Mouse (Mus musculus) frontal cortex, postnatal 25 days (tissue): Measurements from ENCODE around the gene Akap13.

Experiments
- DNase-seq, 2 experiments: peaks; one replicate each; pipeline ENCODE4 v3.0.0; 2022; ENCODE audit warnings: low spot score in 2 of 2

The Akap13 gene

DNA sequence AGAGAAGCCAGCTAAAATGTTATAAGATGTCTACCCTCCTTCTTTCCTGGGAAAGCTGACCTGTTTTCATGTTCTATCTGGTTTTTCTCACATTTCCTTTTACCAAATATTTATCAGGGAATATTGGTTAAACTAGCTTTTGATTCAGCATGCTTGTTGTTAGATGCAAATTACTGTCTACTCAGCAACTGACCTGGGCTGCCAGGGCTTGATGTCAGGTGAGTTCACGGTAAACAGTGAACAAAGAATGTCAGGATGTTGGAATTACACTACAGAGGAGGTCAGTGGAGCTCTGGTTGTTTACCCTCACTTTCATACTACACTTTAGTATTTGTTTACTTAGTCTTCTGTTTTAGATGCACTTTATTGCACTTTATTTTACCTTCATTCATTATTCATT is 5.0 kb downstream of the Akap13 start:
- no peak for DNase-seq

DNA sequence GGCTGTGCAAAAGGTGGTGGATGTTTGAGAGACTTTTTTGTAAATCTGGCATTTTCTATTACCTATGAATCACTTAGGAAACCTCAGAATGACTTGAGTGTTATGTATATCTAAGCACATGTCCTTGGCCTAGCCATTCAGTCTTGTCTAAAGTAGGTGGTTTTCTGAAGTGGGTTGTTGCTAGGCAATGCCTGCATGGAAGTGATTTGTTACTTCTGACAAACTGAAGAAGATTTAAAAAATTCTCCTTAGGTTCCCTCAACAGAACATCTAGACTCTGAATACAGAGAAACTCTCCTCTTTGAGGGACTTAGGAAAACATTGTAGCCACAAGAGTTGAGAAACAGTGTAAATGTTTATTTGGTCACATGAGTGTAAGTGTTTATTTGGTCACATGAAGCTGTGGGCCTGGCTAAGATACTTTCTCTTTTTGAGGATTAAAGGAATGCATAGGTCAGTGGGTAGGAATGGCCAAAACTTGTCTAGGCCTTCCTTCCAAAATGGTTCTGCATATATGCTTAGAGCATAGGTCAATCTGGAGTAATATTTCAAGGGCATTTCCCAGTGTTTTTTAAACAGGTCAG is 8.3 kb downstream of the Akap13 start:
- DNase-seq = no peak

DNA sequence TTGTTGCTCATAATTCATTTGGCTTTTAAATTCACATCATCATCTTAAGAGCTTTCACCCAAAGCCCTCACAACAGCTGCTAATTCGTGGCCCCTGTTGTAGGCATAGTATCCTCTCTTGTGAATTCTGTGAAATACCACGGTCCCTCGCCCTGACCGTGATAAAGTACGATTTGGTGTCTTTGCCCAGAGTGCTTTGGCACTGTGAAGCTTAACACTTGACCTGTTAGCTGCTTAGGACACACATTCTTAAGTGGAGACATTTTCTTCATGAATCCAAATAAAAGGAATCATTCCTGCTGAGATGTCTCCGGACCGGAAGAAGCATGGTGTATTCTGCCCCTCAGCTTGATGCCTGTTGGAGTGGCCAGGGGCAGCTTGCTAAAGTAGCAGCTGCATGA is 12.5 kb downstream of the Akap13 start:
- no peak for DNase-seq

DNA sequence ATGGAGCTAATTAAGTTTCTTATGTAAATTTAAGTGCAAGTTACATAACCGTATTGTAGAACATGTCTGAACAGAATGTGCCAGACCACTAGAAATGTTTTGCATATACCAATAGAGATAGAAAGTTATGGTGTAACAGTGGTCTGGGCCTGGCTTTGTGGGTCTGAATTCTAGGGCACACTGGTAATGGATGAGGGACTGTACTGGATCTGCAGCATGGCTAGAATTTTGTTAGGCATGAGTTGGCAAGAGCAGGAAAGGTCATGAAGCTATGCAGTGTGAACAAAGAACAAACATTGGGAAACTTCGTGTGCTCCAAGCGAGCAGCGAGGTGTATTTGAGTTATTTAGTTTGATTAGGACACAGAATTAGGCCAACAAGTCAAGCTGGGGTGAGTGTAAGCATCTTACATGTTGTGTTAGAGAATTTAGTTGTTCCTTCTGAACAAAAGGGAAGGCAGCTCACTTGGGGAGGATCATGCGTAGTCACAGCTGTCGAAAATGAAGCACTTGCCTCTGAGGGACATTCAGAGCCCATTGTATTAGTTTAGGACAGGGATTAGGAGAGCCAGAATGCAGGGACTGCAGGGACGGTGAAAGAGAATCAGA is 15.1 kb downstream of the Akap13 start:
- DNase-seq = no peak

DNA sequence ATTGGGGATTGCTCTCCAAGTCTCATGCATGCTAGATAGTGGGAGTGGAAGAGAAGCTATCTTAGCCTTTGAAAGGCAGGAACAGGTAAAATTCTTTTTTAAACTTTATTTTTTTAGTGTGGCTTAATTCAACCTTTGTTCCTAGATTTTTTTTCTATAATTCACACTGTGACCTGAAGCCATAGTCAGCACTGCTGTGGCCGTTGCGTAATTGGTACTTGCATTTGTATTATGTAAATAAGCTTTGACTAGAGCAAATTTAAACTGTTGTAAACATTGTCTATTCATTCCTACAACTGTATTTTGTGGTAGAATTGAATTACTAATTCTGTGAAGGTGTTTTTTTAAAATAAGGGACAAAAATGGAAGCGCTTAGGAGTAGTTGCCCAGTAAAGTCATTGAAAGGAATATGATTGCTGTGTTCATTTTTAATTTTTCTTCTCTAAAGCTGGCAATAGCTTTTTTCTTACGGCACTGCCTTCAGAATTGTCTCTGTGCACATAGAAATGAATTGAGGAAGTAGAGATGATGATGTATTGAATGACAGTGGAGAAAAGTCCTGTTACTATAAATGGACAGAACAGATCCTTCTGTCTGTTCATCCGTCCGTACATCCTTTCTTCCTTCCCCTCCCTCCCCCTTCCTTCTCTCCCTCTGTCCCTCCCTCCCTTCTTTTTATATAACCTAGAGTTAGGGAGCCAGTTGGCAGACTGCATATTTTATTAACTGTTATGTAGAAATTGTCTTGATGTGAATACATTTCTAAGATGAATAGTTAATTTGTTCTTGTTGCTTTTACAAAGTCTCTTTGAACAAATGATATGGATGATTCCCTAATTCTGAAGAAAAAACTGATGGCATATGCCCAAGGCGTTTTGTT is 17.2 kb downstream of the Akap13 start:
- DNase-seq = no peak

DNA sequence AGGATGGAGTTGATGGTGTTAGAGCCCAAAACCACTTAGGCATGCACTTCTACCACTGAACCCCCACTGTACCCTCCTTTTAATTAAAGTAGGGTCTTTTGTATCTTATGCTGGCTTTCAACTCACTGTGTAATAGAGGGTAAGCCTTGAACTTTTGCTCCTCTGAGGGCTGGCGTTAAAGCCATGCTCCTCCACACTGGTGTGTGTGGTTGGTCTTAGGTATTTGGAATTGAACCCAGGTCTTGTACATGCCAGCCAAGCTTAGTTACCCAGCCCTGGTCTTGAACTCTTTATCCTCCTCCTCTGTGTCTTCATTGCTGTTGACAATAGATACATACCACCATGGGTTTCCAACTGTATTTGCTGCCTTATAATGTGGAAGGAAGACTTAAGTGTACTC is 18.0 kb downstream of the Akap13 start:
- DNase-seq = no peak

DNA sequence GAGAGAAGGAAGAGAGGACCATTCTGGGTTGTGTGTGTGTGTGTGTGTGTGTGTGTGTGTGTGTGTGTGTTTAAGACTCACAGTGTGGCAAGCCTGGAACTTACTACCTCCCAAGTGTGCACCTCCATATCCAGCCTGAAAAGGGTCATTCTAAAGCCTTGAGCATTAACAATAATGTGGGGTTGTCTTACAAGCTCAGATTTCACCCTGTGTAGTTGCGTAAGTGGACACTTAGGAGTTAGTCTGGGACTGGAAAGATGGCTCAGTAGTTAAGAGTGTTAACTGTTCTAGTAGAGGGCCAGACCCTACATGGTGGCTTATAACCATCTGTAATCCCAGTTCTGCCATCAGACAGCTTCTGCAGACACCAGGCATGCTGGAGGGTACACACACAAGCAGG is 18.7 kb downstream of the Akap13 start:
- no peak for DNase-seq

DNA sequence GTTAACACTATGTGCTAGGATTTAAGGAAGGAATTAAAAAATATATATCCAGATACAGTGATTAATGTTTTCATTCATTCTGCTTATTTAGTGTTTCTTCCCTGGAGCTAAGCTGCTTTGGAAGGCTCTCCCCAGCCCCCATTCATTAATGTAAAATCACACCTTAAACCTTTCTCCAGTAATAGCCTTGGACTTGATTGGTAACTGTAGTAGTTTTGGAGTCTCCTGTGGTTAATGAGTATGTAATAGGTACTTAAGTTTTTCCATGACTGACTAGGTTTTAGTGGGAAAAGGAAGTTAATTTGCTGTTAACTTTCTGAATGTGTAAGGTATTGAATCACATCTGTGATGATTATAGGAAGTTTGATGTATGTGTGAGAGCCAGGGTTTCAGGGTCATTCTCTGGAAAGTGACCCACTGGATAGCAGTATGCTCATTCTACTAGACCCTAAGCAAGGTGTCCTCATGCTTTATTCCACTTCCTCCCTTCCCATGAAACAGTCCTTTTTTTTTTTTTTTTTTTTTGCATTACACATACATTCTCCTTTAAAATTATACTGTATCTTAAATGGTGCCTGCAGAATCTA is 19.3 kb downstream of the Akap13 start:
- DNase-seq = no peak

DNA sequence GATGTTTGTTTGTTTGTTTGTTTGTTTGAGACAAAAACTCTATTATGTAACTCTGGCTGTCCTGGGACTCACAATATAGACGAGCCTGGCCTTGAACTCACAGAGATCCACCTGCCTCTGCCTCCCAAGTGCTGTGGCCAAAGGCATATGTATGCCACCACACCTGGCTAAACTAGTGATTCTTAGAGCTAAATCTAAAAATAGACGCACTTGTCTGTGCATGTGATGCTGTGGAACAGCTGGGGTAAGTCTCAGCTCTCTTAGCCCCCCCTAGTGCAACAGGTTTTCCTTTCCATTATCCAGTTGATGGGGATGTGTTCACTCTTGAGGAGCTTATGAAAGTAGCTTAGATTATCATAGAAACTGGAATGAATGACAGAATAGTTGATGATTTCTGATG is 22.7 kb downstream of the Akap13 start:
- no peak for DNase-seq

DNA sequence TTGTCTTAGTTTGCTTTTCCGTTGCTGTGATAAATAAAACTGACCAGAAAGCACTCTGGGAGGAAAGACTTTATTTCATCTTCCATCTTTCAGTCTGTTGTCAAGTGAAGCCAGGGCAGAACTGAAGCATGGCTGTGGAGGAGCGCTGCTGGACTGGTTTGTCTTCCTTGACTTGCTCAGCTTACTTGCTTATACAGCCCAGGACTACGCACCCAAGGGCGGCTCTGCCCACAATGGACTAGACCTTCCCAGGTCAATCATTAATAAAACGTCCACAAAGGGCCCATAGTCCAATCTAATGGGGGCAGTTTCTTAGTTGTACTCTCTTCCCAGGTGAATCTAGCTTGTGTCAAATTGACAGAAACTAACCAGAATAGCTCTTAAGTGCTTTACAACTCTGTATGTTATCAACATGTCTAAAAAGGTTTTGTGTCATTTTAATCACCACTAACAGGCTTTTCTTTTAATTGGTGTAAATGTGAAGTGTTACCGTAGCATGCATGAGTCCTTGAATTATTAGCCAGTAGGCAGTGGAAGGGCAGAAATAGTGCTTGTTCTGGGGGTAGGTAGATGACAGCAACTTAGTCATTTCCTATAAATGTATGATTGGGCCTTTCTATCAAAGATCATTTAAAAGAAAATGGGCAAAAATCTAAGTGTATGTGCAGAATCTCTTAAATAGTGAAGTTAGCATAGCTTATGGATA is 25.5 kb downstream of the Akap13 start:
- DNase-seq = no peak

DNA sequence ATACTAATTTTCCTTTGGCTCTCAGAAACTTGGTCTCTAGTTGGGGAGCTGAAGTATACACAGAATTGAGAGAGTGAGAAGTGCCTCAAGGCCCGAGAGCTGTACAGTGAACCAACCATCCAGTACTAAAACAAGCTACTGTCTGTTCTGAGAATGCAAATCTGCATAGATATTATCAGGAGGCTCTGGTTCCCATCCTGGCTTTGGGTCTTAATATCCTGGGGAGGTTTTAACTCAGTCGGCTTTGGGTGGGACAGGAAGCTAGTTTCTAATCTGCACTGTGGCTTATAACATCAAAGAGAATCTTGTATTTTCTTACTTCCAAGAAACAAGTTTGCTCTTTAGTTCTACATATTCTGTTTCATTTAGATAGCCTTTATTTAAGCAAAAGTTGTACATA is 30.7 kb downstream of the Akap13 start:
- no peak for DNase-seq

DNA sequence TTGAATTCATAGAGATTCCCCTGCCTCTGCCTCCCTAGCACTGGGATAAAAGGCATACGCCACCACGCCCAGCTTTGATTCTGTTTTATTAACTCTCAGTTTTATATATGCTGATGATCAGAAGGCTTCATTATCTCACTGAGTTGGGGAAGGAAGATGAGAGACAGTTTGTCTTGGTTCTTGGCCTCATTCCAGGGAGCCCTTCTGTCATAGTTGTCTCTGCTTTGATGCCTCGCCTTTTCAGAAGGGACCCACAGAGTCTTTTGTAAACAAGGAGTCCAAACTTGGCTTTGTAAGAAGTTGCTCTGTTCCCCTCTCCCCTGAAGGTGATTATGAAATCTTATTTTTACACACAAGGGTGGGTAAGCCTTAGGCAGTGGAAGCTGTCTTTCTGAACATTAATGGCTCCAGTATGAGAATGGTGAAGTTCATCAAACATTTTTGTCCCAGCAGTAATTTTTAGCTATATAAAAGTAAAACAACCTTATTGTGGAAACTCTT is 40.7 kb downstream of the Akap13 start:
- no peak for DNase-seq

DNA sequence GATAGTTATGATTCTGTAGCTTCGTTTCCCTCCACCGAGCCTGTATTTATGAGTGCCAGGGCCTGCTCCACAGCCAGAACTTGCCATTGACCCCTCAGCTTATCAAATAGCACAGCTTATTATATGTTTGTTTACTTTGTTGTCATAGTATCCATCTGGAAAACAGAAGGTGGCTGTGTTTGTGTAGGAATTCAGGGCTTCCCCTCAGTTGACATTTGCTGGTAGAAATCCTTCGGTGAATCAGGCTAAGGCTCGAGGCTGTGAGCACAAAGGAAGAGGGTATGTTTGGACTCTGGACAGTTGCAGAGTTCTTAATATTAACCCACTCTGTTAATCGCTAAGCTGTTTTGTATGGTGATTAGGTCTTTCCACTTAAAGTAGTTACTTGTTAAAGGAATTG is 43.3 kb downstream of the Akap13 start:
- DNase-seq = no peak

DNA sequence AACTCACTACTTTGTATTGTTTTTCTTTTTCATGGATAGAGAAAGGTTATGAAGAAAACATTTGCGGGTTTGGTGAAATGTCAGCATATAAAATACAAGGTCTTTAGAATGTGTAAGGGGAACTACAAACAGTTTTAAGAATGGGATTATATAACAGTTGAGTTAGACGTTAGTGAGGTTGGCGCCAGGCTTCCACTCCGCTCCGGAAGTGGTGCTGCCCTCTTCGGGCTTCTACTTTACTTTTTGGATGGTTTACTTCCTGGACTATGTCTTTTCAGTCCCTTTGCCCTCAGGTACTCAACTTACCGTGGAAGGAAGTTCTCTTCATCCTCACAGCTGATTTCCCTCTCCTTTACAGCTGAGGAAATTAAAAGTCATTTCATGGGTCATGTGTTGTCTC is 43.9 kb downstream of the Akap13 start:
- DNase-seq = no peak

DNA sequence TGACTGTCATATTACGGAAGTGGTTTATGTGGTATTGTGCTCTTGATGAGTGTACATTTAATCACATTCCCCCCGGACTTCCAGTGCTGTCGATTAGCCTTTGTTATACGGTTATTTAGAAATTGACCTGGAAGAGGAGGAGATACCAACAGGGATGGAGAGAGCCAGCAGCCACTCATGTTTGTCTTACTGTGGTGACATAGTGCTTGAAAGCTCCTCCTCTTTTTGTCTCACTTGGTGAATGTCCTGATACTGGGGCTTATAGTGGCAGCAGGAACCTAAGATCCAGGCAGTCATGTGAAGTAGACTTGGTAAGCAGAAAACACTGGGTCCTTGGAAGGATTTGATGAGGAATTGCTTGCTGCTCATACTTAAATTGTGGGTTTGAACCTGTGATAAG is 44.8 kb downstream of the Akap13 start:
- DNase-seq = no peak

DNA sequence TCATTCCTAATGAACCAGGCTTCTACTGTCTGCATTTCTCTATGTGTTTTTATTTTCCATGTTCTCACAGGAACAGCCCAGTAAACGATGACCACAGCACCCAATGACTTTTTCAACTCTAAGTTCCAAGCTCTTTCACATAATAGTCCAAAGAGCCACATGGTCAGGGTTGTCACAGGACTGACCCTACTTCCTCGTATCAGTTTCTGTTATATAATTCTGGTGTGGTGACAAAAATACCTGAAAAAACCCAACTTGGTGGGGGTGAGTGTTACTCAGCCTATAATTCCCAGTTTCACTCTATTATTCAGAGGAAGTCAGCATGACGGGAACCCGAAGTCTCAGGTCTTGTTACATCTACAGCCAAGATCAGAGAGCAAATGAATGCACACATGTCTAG is 45.5 kb downstream of the Akap13 start:
- no peak for DNase-seq

DNA sequence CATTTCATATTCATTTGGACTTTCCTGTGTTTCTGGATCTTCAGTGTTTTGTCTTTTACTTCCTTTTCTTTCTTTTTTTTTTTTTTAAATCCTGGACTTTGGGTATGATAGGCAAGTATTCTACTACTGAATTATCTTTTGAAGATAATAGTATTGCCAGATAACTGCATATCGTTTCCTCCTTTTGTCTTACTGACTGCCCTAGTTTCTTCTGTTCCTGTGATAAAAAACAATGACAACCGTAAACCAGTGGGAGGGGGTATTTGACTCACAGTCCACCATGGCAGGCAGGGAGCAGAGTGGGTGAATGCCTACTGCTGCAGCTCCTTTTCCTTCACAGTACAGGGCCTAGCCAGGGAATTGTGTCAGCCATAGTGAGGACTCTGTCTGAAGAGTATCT is 49.2 kb downstream of the Akap13 start:
- DNase-seq = no peak

DNA sequence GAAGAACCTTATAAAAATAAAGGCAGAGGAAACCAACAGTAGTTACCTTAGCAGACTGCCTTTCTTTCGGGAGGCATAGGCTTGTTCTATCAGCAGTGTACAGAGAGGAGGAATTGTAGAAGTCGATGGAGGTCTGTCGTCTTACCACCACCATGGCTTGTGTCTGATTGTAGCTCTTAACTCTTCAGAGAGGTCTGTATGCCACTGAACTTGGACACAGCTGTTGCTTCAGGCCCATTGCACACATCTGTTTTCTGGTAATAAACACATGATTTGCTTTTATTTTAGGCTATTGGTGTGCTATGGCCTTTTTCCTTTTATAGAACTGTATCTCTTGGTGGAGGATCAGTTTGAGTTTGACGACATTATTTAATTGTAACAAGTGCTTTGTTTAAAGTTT is 51.3 kb downstream of the Akap13 start:
- DNase-seq = no peak

DNA sequence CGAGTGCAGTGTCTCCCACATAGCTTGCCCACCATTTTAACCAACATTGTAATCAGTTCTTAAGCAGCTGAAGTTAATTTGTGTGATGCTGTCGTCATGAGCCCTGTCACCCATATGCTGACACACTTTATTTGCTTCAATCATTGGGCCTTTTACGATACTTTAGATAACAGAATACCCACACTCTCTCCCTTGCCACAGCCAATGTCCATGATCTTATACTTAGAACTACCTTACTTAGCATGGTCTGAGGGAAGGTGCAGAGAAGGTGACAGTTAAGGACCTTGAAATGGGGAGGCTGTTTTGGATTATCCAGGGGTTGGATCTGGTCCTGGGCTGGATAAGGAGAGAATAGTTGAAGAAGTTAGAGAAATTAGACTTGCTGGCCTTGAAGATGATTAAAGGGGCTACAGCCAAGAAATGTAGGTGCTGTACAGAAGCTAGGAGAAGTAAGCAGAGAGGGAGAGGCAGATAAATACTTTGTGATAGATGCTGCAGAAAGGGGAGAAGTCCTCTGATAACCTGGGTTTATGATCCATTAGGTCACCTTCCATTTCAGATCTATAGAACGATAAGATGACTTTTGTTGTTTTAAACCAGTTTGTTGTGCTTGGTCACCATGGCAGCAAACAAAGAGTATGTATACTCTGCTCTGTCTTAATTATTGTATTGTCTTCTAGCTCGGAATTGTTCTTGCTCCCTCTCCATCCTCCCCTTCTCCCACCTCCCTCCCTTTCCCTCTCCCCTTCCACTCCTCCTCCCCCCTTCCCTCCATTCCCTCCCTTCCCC is 53.9 kb downstream of the Akap13 start:
- DNase-seq = no peak

DNA sequence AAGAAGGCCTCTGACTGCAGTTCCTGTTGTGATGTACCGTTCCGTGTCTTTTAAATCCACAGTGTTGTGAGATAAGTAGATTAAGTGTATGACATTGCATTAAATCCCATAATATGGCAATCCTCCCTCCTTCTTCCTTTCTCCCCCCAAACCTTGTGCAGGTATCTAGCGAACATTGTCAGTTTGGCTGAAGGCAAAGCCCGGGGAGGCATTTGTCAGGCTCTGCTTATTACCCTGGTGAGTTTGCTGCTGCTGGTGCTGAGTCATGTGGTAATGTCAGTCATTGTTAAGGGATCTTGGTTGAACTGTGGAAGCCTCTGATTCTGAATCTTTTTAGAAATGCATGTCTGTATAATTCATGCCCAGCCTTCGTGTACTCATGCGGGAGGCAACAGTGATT is 60.1 kb downstream of the Akap13 start:
- no peak for DNase-seq
